Mouse (Mus musculus) thymus, postnatal 25 days (tissue): ENCODE results near the gene Fut1.

Source experiments
- DNase-seq: peaks from one replicate; pipeline ENCODE4 v3.0.0; 2022

The Fut1 gene

DNA sequence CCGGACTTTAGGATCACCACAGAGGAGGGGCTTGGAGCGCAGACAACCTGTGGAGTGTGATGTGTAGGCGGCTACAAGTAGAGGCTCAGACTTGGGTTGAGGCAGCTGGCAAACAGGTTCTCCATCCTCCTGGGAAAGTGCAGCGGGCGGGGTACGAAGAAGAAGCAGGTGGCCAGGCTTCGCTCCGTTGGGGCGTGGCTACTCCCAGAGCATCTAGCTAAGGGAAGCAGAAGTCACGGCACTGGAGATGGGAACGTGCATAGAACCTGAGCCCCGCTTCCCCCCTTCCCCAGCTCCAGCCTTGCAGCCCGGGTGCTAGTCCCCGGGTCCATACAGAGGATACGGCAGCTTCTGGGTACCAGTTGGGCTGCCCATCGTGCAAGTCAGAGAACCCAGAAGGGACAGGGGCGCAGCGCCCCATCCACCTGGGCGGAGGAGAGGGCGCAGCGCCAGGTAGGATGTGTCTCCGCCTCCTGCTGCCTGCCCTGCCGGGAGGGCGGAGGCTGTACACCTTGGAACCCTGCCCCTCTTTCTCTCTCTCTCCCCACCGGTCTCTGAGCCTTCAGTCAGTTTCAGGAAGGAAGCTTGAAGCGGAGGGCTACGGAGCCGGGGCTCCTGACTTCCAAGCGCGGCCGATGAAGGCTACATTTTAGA lies at the start of gene Fut1:
Gene Fut1 (plus strand): TSS at position 248 of the 654 bp plus-strand sequence.
- DNase-seq: no peak

DNA sequence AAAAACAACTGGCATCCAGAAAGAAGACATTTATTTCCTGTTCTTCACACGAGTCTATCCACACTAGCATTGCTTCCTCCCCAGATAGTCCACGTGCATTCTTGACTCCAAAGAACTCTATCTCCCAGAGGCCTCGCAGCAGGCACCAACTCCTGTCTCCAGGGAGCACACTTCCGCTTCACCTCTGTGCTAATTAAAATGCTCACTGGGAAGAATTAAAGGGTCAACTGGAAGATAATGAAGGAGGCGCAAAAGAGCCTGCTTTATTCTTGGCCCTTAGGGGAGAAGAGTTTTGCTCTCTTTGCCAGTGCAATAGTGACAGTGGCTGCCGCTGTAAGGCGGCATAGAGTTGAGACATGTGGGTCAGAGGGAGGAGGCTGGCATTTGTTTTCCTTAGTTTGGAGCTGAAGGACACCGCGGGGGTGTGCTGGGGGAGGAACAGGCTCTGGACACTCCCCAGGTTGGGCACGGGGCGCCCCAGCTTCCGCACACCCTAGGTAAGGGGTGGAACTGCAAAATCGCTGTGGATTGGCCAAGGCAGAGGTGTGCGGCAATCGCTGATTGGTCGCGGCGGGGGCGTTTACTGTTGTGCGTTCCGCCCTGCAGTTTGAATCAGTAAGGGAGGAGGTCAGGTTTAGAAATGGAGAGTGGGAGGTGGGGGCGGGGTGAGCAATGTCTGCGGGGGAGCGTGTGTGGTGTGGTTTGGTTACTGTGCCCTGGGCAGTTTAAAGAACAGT lies 49.1 kb upstream of the Fut1 start:
- peak; percentile 87 for DNase-seq

DNA sequence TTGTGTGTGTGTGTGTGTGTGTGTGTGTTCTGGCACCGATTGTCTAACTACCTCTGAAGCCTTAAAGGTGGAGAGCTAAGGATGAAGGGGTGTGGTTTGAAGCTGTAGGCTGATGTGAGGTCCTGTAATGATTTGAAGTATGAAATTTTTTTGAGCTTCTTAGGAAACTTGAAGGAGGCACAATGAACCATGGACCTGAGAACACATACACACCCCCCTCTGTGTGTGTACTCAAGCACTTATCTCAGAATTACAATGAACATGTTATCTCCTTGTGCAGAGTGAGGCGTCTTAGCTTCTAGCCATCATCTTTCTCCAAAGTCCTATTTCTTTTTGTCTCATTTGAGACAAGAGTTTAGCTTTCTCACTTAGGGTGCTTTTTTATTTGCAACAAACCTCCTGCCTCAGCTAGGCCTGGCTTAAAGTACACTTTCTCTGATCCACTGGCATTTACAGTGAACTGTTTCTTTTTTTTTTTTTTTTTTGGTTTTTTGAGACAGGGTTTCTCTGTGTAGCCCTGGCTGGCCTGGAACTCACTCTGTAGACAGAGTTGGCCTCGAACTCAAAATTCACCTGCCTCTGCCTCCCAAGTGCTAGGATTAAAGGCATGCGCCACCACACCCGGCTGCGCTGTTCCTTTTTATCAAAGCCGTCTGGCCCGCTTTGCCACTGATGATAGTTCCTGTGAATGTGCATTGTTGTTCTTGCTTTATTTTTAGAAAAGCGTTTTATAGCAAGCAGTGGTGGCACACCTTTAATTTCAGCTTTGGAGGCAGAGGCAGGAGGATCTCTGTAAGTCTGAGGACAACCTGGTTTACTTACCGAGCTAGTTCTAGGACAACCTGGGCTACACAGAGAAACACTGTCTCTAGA lies 48.3 kb upstream of the Fut1 start:
- DNase-seq: no peak

DNA sequence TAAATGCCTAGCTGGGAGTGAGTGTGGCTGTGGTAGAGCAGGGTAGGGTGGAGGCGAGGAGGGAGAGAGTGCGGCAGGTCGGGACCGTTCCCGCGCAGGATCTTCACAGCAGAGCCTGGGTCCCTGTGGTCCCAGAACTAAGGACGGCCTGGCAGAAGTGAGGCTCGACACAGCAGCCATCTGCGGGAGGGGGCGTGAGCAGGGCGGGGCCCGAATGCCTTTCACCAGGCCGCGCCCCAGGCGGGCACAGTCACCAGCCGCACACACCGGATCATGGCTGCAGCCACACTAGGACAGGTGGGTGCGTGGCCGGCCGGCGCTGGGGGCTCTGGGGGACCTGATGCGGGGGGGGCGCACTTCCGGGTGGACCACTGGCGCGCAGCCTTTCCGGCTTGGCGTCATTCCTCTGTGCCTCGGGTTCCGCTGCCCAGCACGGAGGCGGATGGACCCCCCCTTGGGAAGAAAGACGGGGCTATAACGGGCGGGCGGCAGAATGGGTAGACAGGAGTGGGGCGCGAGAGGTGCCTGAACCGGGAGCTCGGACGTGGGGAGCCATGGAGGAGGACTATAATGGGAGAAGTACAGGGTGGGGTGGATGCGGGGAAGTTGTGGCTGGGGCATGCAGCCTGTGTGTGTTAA lies 46.9 kb upstream of the Fut1 start, which contains the start of gene Bcat2:
Gene Bcat2 (plus strand): TSS at position 51 of the 639 bp plus-strand sequence.
- DNase-seq: peak; percentile 78

DNA sequence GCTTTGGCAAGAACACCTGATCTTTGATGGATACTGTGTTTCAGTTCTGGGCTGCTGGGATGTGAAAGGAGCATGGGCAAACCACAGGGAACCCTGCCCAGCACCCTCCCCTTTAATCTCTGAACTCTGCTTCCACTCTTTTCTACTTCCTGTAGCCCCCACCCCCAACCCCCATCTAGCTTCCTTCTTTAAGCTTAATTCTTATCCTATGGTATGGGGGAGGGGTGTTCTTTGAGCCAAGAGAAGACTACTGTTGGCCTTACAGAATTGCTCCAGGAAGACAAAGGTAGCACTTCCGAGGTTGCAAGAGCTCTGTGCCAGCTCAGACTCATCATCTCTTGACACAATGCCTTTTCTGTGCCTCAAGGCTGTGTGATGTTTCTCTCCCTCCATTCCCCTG lies 45.1 kb upstream of the Fut1 start:
- no peak for DNase-seq

DNA sequence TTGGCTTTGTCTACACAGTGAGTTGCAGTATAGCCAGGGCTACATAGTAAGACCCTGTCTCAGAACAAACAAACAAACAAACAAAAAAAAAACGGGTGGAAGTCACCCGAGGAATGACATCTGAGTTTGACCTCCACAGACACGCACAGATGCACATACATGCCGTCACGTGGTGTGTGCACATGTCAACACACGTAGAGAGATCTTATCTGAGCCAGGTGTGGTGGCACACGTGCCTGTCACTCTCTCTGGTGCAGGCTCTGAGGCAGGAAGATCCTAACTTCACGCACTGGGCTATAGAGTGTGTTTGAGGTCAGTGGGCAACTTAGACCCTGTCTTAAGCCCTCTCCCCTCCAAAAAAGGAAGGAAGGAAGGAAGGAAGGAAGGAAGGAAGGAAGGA lies 43.1 kb upstream of the Fut1 start:
- peak; percentile 68 for DNase-seq

DNA sequence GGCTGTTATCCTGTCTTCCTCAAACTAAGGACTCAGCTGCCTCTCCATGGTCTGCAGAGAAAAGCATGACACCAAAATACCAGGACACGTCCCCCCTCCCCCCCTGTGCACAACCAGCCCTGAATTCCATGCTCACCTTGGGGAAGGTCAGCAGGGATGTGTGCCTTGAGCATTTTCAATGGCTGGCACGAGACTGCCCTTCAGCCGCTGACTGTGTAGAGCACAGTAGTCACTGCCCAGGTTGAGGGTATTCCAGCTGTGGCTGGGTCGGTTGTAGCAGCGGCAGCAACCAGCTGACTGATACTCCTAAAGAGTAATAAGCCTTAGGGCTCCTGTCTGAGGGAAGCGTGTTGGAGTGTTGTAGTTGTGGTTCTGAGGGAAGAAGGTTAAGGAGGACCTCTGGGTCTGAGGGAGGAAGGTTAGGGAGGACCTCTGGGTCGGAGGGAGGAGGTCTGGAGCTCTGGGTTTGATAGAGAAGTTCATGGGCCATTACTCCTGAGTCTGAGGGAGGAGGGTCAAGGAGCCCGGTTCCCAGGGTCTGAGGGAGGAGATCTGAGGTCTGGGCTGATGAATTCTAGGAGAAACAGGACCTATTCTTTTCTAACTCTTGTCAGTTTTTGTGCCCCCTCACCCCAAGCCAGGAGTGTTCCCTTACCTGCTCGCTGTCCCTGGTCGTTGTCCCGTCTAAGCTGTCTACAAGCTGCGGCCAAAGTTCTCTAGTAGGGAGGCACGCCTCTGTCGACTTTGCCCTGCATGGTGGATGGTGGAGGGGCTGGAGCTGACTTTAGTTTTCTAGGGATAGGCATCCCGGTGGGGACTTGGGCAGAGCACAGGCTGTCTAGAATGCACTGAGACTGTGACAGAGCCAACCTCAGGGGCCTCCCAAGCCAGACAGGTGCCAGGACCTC lies 42.4 kb upstream of the Fut1 start:
- DNase-seq: no peak

DNA sequence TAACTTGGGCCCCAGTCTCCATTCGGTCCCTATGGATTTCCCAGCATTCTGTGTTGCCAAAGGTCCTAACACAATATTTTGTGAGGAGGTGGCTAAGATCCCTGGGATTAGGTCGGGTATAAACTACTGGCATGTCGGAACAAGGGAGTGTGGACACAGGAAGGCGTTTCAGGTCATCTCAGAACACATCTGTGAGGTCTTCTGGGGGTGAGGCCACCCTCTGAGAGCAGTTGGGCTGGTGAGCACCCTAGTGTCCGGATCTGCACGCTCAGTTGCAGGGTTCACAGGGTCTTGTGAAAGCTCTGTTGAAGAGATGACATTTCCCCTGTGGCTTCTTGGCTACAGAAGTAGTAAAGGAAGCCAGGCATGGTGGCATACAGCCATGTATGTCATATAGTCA lies 31.2 kb upstream of the Fut1 start:
- DNase-seq: no peak

DNA sequence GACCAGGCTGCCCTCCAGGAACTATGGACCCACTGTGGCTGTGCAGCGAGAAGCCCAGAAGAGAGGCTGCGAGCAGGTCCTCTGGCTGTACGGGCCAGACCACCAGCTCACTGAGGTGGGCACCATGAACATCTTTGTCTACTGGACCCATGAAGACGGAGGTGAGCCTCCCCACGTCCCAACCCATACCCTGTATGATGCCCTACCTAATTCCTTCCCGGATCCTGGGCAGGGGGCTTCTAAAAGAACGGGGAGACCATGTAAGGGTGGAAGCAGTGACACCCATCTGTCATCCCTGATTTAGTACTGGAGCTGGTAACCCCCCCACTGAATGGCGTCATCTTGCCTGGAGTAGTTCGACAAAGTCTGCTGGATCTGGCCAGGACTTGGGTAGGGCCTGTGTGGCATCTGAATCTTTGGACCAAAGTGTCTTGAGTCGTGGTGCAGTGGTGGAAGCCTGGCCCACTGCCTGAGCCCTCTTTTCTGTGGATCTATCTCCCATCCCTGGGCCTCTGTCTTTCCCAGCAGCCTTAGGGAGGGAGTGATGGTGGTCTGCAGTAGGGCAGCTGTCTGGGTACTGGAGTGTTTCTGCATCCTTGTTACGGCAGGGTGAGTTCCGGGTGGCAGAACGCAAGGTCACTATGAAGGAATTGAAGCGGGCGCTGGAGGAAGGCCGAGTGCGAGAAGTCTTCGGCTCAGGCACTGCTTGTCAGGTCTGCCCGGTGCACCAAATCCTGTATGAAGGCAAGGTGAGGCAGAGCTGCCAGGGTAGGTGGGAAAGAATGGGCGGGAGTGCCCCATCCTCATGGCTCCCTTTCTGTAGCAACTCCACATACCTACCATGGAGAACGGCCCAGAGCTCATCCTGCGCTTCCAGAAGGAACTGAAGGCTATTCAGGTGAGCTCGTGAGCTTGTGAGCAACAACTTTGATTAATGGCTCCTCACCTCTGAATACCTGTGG lies 29.2 kb upstream of the Fut1 start:
- DNase-seq: no peak

DNA sequence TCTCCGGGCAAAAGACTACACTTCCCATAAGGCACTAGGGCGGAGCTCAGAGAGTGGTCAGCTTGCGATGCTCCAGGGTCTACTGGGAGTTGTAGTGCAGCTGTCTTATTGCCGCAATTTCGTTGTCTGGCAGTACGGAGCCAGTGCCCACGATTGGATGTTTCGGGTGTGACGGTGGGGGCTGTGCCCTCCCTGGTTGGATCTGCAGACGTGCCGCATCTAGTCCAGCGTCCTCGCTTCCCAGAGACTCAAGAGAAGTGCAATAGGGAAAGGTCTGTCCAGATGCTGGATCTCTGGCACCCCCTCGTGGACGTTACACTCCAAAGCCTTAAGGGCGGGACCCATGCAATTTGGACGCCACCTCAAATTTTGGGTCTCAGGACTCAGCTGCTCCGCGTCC lies 27.9 kb upstream of the Fut1 start:
- DNase-seq: peak; percentile 81

DNA sequence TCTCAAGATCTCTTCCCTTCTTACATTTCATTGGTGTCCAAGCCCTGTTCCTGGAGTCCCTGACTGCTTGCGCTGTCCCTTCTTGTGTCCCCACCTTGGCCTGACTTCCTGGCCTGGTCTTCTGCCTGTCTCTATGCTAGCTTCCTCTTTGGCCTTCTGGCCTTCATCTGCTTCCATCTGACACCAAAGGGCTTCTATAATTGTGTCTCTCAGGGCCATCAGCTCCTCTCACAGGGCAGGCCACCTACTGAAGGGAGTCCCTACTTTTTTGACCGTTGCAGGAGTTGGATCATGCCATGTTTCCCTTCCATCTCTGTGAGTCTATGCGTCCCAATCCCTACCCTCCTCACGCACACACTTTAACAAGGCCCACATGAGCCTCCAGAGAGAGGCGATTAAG lies 27.2 kb upstream of the Fut1 start:
- DNase-seq: no peak

DNA sequence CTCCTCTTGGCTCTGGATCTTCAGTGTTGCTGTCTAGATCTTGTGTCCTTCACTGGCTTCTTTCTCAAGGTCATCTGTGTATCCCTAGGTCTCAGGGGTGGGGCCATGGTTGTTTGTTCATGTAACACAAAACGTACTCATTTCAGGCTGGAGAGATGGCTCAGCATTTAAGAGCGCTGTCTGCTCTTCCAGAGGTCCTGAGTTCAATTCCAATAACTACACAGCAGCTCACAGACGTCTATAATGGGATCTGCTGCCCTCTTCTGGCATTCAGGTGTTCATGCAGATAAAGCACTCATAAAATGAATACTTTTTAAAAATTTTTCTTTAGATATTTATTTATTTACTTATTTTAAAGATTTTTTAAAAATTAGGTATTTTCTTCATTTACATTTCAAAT lies 26.2 kb upstream of the Fut1 start:
- no peak for DNase-seq

DNA sequence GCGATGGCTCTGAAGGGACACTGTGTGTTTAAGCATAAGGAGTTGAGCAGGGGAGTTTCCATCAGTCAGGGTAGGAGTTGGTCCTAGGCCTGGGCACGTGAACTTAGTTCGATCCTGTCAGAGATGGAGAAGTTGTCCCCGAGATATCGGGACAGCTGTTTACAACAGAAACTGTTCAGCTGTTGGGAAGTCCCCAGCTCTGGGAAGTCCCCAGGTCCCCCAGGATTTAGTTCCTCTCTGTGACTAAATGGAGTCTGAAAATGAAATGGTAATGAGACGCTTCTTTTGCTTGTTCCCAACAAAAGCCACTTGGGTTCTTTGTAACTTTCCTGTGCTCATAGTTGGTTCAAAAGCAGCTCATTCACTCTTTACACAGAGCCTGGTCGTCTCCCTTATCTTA lies 25.2 kb upstream of the Fut1 start:
- no peak for DNase-seq

DNA sequence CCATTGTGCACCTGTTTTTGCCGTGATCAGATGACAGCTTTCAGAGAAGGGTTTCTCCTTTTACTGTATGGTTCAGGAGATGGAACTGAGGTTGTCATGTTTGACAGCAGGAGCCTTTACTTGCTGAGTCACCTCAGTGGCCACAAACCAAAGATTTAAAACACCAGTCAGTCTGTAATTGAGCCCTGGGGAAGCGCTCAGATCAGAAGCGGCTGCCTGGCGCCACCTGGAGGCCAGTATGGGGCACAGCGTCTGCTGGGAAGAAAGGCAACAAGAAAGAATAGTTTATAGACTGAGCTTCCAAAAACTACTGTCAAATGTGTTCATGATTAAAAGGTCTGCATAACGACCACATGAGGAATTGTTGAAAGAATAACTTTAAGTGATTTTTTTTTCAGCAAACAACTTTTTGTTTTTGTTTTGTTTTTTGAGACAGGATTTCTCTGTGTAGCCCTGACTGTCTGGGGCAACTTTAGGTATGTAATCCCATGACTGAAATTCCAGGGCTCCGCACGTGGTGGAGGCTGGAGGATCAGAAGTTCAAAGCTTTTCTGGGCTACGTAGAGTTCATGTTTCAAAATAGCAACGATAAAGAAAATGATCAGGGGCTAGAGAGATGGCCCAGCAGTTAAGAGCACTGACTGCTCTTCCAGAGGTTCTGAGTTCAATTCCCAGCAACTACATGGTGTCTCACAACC lies 23.8 kb upstream of the Fut1 start:
- DNase-seq: peak; percentile 76

DNA sequence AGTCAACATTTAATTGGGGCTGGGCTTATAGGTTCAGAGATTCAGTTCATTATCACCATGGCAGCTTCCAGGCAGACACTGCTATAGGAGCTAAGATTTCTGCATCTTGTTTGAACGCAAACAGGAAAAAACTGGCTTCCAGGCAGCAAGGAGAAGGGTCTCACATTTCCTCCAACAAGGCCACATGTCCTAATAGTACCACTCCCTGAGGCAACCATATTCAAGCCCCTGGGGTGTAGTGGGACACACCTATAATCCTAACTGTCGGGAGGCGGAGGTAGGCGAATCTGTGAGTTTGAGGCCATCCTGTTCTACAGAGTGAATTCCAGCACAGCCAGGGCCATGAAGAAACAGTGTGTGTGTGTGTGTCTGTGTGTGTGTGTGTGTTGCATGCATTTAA lies 21.9 kb upstream of the Fut1 start:
- no peak for DNase-seq

DNA sequence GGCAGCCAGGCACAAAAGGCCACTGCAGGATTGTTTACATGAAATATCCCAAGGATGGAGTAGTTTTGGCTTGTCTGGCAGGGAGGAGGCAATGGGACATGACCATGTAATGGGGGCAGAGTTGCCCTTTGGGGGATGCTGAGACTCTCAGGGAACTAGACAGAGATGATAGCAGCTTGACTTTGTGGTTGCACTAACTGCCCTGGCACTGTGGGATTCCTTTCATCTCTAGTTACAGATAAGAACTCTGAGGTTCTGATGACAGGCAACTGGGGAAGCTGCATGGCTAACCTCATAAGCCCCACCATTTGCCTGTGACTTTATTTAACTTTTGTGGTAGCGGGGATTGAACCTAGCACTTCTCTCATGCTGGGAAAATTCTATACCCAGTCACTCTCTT lies 21.0 kb upstream of the Fut1 start:
- no peak for DNase-seq

DNA sequence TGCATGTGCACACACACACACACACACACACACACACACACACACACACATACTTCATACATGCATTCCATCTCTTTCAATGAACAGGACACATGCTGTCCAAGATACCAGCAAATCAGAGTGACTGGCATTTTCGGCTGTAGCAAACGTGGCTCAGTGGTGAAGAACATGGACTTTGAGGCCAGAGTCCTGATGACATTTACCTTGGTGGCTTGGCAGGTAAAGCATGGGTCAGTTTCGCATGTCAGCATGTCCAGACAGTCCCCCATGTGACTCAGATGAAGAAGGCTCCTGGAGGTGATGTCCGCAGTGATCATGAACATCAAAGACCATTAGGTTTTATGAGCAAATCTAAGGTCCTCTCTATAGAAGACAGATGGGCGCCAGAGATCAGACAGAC lies 20.1 kb upstream of the Fut1 start:
- no peak for DNase-seq

DNA sequence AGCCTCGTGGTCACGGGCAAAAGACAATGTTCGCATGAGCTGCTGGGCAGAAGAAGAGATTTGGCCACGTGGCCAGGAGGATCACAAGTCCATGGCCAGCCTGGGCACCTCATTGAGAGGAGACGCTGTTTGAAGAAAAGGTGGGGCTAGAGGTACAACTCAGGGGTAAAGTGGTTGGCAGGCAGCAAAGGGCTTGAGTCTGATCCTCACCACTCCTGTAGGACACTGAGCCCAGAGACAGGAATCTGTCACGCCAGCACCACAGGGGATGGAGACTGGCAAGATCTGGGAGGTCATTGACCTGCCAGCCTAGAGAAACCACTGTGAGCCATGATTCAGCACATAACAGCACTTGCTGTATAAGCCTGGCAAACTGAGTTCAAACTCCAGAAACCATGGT lies 19.6 kb upstream of the Fut1 start:
- no peak for DNase-seq

DNA sequence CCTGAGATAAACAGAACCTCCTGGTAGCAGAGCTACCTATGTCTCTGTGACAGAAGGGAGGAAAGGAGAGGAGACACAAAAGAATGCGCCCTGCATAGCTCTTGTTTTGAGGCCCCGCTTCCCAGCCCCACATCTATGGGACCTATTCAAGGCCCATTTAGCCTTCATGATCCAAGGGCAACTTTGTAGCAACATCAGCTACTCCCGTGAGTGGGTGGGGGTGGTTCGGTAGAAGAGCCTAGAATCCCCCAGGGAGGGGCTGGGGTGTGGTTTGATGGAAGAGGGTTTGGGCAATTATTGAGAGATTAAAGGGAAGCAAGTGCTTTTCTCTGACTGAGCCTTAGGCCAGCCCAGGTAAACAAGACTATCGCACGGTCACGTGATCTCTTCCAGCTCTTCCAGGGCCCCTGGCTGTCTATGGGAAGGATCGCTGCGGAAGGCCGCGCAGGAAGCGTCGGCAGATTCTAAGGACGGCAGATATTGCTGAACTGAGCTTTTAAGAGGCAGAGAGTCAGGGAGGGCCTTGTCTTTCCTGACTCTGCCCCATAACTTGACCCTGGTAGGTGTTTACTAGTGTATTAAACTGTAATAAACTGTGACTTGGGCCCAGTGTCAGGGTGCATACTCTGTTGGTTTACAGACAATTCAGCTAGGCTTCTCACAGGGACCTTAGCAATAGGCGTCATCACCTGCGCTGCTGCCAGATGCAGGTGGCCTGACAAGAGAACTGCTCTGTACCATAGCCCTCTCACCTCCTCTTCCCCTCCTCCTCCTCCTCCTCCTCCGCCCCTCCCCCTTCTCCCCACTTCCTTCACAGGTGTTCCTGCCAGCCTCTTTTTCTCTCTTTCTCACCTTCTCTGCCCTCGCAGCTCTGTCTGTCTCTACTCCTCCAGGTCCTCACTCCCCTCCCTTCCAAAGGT lies 17.9 kb upstream of the Fut1 start:
- DNase-seq: peak; percentile 77
